Mouse (Mus musculus) intestine, embryonic 16.5 days (tissue): ENCODE data around the gene Lrrfip2. TPM values are rescaled to one million over a fixed set of nuclear protein-coding genes. Genes with fewer than 3 reads are reported as not detected.

Experiments
- ATAC-seq: fragments of 200-750 bp; cut with Nextera tagmentation; 2 replicates; pipeline ENCODE4 v1.8.0; 2017; ENCODE audit warnings: moderate TSS enrichment, moderate library complexity
- H3K27ac ChIP-seq: fragments of 300-500 bp; sonication (generic); 2 replicates; pipeline ENCODE4 v1.5.1; 2014; ENCODE audit warnings: mild to moderate bottlenecking, low read length
- H3K27me3 ChIP-seq: fragments of 300-500 bp; sonication (generic); replicated peaks from 2 replicates; pipeline ENCODE4 v1.6.1; 2014; ENCODE audit warnings: low read length, control low read depth, mixed read lengths; ENCODE audit not compliant: control insufficient read depth, insufficient read depth
- H3K36me3 ChIP-seq: fragments of 300-500 bp; sonication (generic); 2 replicates; pipeline ENCODE4 v1.6.1; 2014; ENCODE audit warnings: low read length, control low read depth; ENCODE audit not compliant: control insufficient read depth, insufficient read depth
- H3K4me1 ChIP-seq: fragments of 300-500 bp; sonication (generic); 2 replicates; pipeline ENCODE4 v1.6.1; 2014; ENCODE audit warnings: low read length, control low read depth, mixed read lengths; ENCODE audit not compliant: control insufficient read depth, insufficient read depth
- H3K4me2 ChIP-seq: fragments of 300-500 bp; sonication (generic); 2 replicates; pipeline ENCODE4 v1.6.1; 2014; ENCODE audit warnings: low read depth, low read length, control low read depth
- H3K4me3 ChIP-seq: fragments of 300-500 bp; sonication (generic); 2 replicates; pipeline ENCODE4 v1.5.1; 2014; ENCODE audit warnings: mild to moderate bottlenecking, low read length
- H3K9ac ChIP-seq: fragments of 300-500 bp; sonication (generic); 2 replicates; pipeline ENCODE4 v1.6.1; 2014; ENCODE audit warnings: low read depth, low read length
- H3K9me3 ChIP-seq: fragments of 300-500 bp; sonication (generic); 2 replicates; pipeline ENCODE4 v1.6.1; 2016; ENCODE audit warnings: low read length, control low read depth; ENCODE audit not compliant: control insufficient read depth
- WGBS: fragments of 180-500 bp; shearing (Covaris S2); extraction: QIAGEN DNeasy Blood & Tissue Kit; methylation state at CpG from one replicate; pipeline ENCODE4 v1.1.7; 2014; 5-methylcytosine and 5-hydroxymethylcytosine counted together
- polyA plus RNA-seq: library from polyadenylated mRNA; unstranded; fragments of >200 nt; fragmentation: Nextera tagmentation; extraction: Ambion mirVana; gene quantifications from 2 replicates; pipeline ENCODE4 v1.2.1, GENCODE M21; 2015

Lrrfip2 gene
- polyA plus RNA-seq, 1 experiment from 2014 or later: 38.4 TPM

- Histone ChIP-seq H3K4me1 (peaks cover 20% of the 10 kb centered on the region), H3K27me3 (no peaks in the 10 kb centered on the region), H3K9me3 (no peaks in the 10 kb centered on the region), H3K4me2 (peak overlapping the region; percentile 54), H3K9ac (peak overlapping the region; percentile 97), H3K36me3 (no peaks in the 10 kb centered on the region), H3K4me3 (peak overlapping the region; percentile 93), H3K27ac (no peak overlapping the region)
- WGBS: 58% methylated on average over 15 of the region's 15 CpGs
- ATAC-seq: no peak
Measured at GRCm38 (mm10) chr9:111272996-111273785, 155.8 kb downstream of the Lrrfip2 start.

- Histone ChIP-seq H3K4me2 (peak overlapping the region; percentile 54), H3K4me3 (no peak overlapping the region), H3K9me3 (no peaks in the 10 kb centered on the region), H3K4me1 (peaks cover 20% of the 10 kb centered on the region), H3K36me3 (no peaks in the 10 kb centered on the region), H3K9ac (no peak overlapping the region), H3K27me3 (no peaks in the 10 kb centered on the region), H3K27ac (no peak overlapping the region)
- no peak for ATAC-seq
- WGBS: 76% methylated on average over 1 of the region's 1 CpGs
Measured at GRCm38 (mm10) chr9:111273958-111274357, 156.6 kb downstream of the Lrrfip2 start.

- 22% methylated on average over 1 of the region's 1 CpGs for WGBS
- no peak for ATAC-seq
- peaks cover 19% of the 10 kb centered on the region for H3K4me1 ChIP-seq
- peak overlapping the region; percentile 31 for H3K4me2 ChIP-seq
- H3K27me3 ChIP-seq: no peaks in the 10 kb centered on the region
- no peak overlapping the region for H3K27ac ChIP-seq
- no peak overlapping the region for H3K9ac ChIP-seq
- no peaks in the 10 kb centered on the region for H3K36me3 ChIP-seq
- no peaks in the 10 kb centered on the region for H3K9me3 ChIP-seq
- H3K4me3 ChIP-seq: peak overlapping the region; percentile 14
Measured at GRCm38 (mm10) chr9:111275156-111275555, 157.8 kb downstream of the Lrrfip2 start.

Other genes starting within 250 kb of the Lrrfip2 start
- 9.2 and 10.8 TPM in 2 replicates for gene Als2cl, start 237.7 kb upstream of the Lrrfip2 start, polyA plus RNA-seq
- gene Tmie, start 237.5 kb upstream of the Lrrfip2 start, polyA plus RNA-seq: 3.2 and 4.3 TPM in 2 replicates
- not detected in 2 replicates for gene Fam240a, start 200.7 kb upstream of the Lrrfip2 start, polyA plus RNA-seq
- gene Tdgf1, start 171.4 kb upstream of the Lrrfip2 start, polyA plus RNA-seq: not detected in 2 replicates
- gene Lrrc2, start 166.0 kb upstream of the Lrrfip2 start, polyA plus RNA-seq: 0.06 and 0.16 TPM in 2 replicates
- gene Rtp3, start 127.0 kb upstream of the Lrrfip2 start, polyA plus RNA-seq: 0.18 and 0.55 TPM in 2 replicates
- 3.2 and 3.4 TPM in 2 replicates for gene Ltf, start 98.3 kb upstream of the Lrrfip2 start, polyA plus RNA-seq
- 1.9 and 2.5 TPM in 2 replicates for gene Ccrl2, start 60.1 kb upstream of the Lrrfip2 start, polyA plus RNA-seq
- 41.7 and 43.3 TPM in 2 replicates for gene Mlh1, start 154.2 kb downstream of the Lrrfip2 start, polyA plus RNA-seq
- gene Epm2aip1, start 154.3 kb downstream of the Lrrfip2 start, polyA plus RNA-seq: 16.2 and 17.6 TPM in 2 replicates
- gene Trank1, start 194.1 kb downstream of the Lrrfip2 start, polyA plus RNA-seq: 0.22 and 0.23 TPM in 2 replicates